Mouse (Mus musculus): ENCODE results near the gene Gm5141. TPM values are rescaled to one million over a fixed set of nuclear protein-coding genes. Genes with fewer than 3 reads are reported as not detected.

The Gm5141 gene
- polyA plus RNA-seq, 1 experiment: 3.7 TPM

GRCm38 (mm10) chr13:62733322-62733721 is 52.3 kb downstream of the Gm5141 start:
- WGBS: 98% methylated on average over 2 of the region's 2 CpGs
- TF ChIP-seq CTCF (IDR thresholded peaks at IDR 0.05; ENCODE audit: borderline replicate concordance, control insufficient read depth, extremely low read depth, insufficient read depth, low read length, poor library complexity): no peak
- TF ChIP-seq POLR2A (IDR thresholded peaks at IDR 0.05; ENCODE audit: control insufficient read depth, extremely low read depth, insufficient read depth, low read length, poor library complexity): no peak

More at GRCm38 (mm10) chr13:62733322-62733721, 52.3 kb downstream of the Gm5141 start:
- Histone ChIP-seq H3K27ac (ENCODE audit: control insufficient read depth, insufficient read depth, low read length) (no peak overlapping the region), H3K4me1 (replicated peaks; ENCODE audit: control insufficient read depth, insufficient read depth, low read length) (no peaks in the 10 kb centered on the region), H3K27me3 (ENCODE audit: control insufficient read depth, insufficient read depth, low read length) (no peaks in the 10 kb centered on the region), H3K4me3 (ENCODE audit: control insufficient read depth, insufficient read depth, low read length) (no peak overlapping the region), H3K36me3 (ENCODE audit: control insufficient read depth, insufficient read depth, low read length) (no peaks in the 10 kb centered on the region)
- DNase-seq: no peak

Other genes with a start within 250 kb of the Gm5141 start
- not detected in 2 replicates for gene Zfp935, start 227.3 kb downstream of the Gm5141 start, polyA plus RNA-seq (2012; rRNA removed)
- gene Zfp934, start 214.6 kb downstream of the Gm5141 start, polyA plus RNA-seq (2012; rRNA removed): 2.3 and 2.7 TPM in 2 replicates
- 0.15 and 0.41 TPM in 2 replicates for gene 6720489N17Rik, start 161.6 kb downstream of the Gm5141 start, polyA plus RNA-seq (2012; rRNA removed)
- 1.6 TPM in 2 replicates for gene Platr25, start 25.1 kb downstream of the Gm5141 start, polyA plus RNA-seq (2012; rRNA removed)
- gene Fbp2, start 72.6 kb upstream of the Gm5141 start, polyA plus RNA-seq (2012; rRNA removed): 0.69 and 1.0 TPM in 2 replicates
- 2.3 and 4.6 TPM in 2 replicates for gene Fbp1, start 102.5 kb upstream of the Gm5141 start, polyA plus RNA-seq (2012; rRNA removed)
- 56.2 and 61.4 TPM in 2 replicates for gene 2010111I01Rik, start 179.1 kb upstream of the Gm5141 start, polyA plus RNA-seq (2012; rRNA removed)